Mouse (Mus musculus): ENCODE data around the gene Ttyh1. TPM values are rescaled to one million over a fixed set of nuclear protein-coding genes. Genes with fewer than 3 reads are reported as not detected.

The Ttyh1 gene
- polyA plus RNA-seq, 1 experiment from 2014 or later = 0.83 TPM

DNA sequence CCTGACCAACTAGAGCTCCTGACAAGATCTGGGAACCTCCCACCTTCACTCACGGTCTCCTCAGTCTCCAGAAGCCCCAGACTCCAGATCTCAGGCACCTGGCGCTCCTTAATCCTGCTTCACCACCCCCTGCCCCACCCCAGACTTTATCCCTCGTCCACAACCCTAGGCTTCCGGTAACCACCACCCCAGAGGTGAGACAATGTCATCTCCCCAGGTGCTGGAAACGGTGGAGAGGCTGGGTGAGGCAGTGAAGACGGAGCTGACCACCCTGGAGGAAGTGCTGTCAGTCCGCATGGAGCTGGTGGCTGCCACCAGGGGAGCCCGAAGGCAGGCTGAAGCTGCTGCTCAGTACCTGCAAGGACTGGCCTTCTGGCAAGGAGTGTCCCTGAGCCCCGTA lies 6.1 kb downstream of the Ttyh1 start:
- DNase-seq (ENCODE audit: low spot score) = no peak
- H3K4me1 ChIP-seq = 0 out of 2 replicates have a peak, but pooled peaks cover 3% of the 10 kb centered on the region
- no peak overlapping the region for H3K27ac ChIP-seq
- no peaks in the 10 kb centered on the region for H3K9me3 ChIP-seq
- H3K4me3 ChIP-seq = no peak overlapping the region
- 14% methylated on average over 9 of the region's 9 CpGs for WGBS
- H3K36me3 ChIP-seq = no peaks in the 10 kb centered on the region
- peaks cover 39% of the 10 kb centered on the region for H3K27me3 ChIP-seq (ENCODE audit: insufficient read depth, poor library complexity, severe bottlenecking)

DNA sequence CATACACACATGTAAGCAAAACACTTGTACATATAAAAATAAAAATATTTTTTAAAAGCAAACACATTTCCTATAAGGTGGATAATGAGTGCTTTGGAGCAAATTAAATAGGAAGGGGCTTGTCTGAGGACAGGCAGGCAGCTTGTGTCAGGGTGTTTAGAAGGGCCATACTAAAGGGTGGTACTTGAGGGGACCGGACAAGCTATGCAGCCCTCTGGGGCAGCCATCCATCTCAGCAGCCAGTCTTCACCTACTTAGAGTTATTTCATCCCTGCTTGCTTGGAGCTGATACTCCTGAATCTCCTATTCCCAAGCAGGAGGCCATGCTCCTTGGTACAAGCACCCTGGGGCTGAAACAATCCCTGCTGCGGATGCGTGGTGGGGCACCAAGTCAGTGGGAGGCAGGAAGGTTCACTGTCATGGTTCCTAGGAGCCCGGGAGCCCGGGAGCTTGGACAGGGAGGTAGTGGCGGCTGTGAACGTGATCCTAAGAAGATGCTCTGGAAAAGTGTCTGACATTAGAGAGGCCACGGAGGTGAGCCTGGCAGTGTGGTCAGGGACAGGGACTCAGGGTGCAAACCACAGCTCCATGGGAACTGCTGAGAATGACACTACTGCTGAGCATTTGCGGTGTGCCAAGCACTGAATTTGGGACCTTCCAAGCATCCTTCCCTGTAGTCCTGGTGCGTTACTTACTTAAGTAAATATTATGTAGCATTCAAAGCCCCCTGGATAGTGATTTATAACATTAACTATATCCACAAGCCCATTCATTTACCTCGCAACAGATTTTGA lies 8.0 kb downstream of the Ttyh1 start:
- Histone ChIP-seq H3K27ac (no peak overlapping the region), H3K4me3 (no peak overlapping the region), H3K9me3 (no peaks in the 10 kb centered on the region), H3K36me3 (no peaks in the 10 kb centered on the region), H3K4me1 (peaks cover 8% of the 10 kb centered on the region), H3K27me3 (ENCODE audit: insufficient read depth, poor library complexity, severe bottlenecking) (peaks cover 20% of the 10 kb centered on the region)
- WGBS = 77% methylated on average over 11 of the region's 11 CpGs
- no peak for DNase-seq (ENCODE audit: low spot score)

DNA sequence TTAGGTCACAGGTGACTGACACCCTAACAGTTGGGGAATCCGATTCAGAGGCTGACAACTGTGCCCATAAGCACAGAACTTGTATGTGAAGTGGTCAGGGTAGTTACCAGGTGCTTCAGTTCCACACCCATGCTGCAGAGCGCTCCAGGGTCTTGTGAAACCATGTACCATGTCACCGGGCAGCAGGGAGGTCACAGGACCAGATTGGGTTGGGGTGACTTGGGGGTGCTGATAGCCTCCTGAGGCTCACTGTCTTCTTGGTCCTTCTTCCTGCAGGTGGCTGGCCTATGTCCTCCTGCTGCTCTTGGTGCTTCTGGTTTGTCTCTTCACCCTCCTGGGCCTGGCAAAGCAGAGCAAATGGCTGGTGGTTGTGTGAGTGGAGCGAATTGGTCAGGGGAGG lies 8.7 kb downstream of the Ttyh1 start:
- Histone ChIP-seq H3K36me3 (no peaks in the 10 kb centered on the region), H3K4me3 (no peak overlapping the region), H3K9me3 (no peaks in the 10 kb centered on the region; the same call in 1 of the 2 replicates), H3K27ac (no peak overlapping the region), H3K4me1 (peaks cover 8% of the 10 kb centered on the region), H3K27me3 (ENCODE audit: insufficient read depth, poor library complexity, severe bottlenecking) (0 out of 2 replicates have a peak, but pooled peaks cover 13% of the 10 kb centered on the region)
- DNase-seq (ENCODE audit: low spot score) = no peak
- WGBS = 78% methylated on average over 4 of the region's 4 CpGs

DNA sequence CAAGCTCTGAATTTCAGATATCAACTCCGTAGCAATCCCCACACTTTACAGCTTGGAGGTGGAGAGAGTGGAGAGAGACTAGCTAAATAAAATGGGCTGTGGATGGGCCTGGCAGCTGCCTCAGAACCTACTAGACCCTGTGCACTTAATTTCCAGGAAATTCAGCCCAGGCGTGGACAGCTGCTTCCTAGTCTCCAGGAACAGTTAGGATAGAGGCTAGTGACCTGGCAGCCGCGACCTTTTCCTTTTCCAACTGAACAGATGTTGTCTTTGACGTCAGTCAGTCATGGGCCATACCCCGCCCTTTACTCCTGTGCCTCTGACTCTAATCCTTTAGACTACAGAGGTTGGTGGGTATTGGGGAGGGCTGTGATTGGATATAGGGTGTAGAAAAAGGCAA lies 9.7 kb downstream of the Ttyh1 start:
- Histone ChIP-seq H3K4me3 (no peak overlapping the region), H3K36me3 (no peaks in the 10 kb centered on the region), H3K27me3 (ENCODE audit: insufficient read depth, poor library complexity, severe bottlenecking) (0 out of 2 replicates have a peak, but pooled peaks cover 5% of the 10 kb centered on the region), H3K27ac (no peak overlapping the region), H3K4me1 (peaks cover 8% of the 10 kb centered on the region), H3K9me3 (no peaks in the 10 kb centered on the region; the same call in 1 of the 2 replicates)
- DNase-seq (ENCODE audit: low spot score) = no peak
- WGBS = 61% methylated on average over 6 of the region's 6 CpGs

DNA sequence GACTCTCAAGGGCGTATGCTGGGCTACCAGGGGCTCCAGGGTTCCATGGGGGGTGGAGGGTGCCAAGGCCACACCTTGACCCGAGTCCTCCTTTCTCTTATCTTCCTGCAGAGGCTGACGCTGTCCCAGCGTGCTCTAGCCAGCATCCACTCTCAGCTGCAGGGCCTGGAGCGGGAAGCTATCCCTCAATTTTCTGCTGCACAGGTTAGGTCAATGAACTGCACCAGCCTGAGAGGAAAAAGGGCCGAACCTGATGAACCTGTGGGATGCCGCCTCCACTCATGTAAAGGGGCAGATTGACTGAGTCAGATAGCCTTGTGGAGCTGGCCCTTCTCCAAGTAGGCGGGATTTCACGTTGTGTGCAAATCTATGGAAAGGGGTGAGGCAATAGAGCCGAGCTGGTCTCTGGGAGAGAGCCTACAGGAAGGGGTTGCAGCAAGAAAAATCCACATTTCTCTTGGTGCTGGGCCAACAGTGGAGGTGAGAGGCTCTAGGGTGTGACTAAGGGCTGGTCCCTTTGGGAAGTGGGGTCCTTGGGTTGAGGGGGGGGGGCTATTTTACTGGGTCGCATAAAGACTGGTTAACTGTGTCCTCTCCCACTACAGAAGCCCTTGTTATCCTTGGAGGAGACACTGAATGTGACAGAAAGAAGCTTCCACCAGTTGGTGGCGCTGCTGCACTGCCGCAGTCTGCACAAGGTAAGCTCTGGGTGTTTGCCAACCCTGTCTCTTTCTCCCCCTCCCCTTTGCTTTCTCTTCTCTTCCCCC lies 11.7 kb downstream of the Ttyh1 start:
- peak; percentile 88 for DNase-seq (ENCODE audit: low spot score)
- peak overlapping the region; percentile 18; the same call in 1 of the 2 replicates for H3K4me3 ChIP-seq
- H3K4me1 ChIP-seq = peaks cover 8% of the 10 kb centered on the region
- 41% methylated on average over 13 of the region's 13 CpGs for WGBS
- no peak overlapping the region for H3K27ac ChIP-seq
- no peaks in the 10 kb centered on the region; the same call in 1 of the 2 replicates for H3K9me3 ChIP-seq
- no peaks in the 10 kb centered on the region for H3K27me3 ChIP-seq (ENCODE audit: insufficient read depth, poor library complexity, severe bottlenecking)
- no peaks in the 10 kb centered on the region for H3K36me3 ChIP-seq

- 83% methylated on average over 8 of the region's 8 CpGs for WGBS
- DNase-seq (ENCODE audit: low spot score) = no peak
- Histone ChIP-seq H3K36me3 (no peaks in the 10 kb centered on the region), H3K27ac (no peak overlapping the region), H3K4me3 (no peak overlapping the region), H3K27me3 (ENCODE audit: insufficient read depth, poor library complexity, severe bottlenecking) (no peaks in the 10 kb centered on the region), H3K4me1 (peaks cover 8% of the 10 kb centered on the region), H3K9me3 (no peaks in the 10 kb centered on the region; the same call in 1 of the 2 replicates)
Measured at GRCm38 (mm10) chr7:4131964-4132363, 12.8 kb downstream of the Ttyh1 start.

- H3K4me1 ChIP-seq = peaks cover 10% of the 10 kb centered on the region
- no peaks in the 10 kb centered on the region for H3K27me3 ChIP-seq (ENCODE audit: insufficient read depth, poor library complexity, severe bottlenecking)
- 95% methylated on average over 3 of the region's 3 CpGs for WGBS
- peaks cover 3% of the 10 kb centered on the region; the same call in 1 of the 2 replicates for H3K9me3 ChIP-seq
- no peak overlapping the region for H3K27ac ChIP-seq
- DNase-seq (ENCODE audit: low spot score) = no peak
- H3K4me3 ChIP-seq = no peak overlapping the region
- H3K36me3 ChIP-seq = no peaks in the 10 kb centered on the region
Measured at GRCm38 (mm10) chr7:4132581-4132980, 13.4 kb downstream of the Ttyh1 start.

GRCm38 (mm10) chr7:4132998-4133397 lies 13.8 kb downstream of the Ttyh1 start:
- Histone ChIP-seq H3K4me3 (no peak overlapping the region), H3K27me3 (ENCODE audit: insufficient read depth, poor library complexity, severe bottlenecking) (no peaks in the 10 kb centered on the region), H3K9me3 (peaks cover 3% of the 10 kb centered on the region; the same call in 1 of the 2 replicates), H3K4me1 (peaks cover 14% of the 10 kb centered on the region), H3K27ac (no peak overlapping the region), H3K36me3 (no peaks in the 10 kb centered on the region)
- DNase-seq (ENCODE audit: low spot score) = no peak
- WGBS = 71% methylated on average over 6 of the region's 7 CpGs

GRCm38 (mm10) chr7:4134911-4135310 lies 15.7 kb downstream of the Ttyh1 start:
- DNase-seq (ENCODE audit: low spot score) = peak; percentile 61
- H3K4me3 ChIP-seq = no peak overlapping the region
- peaks cover 3% of the 10 kb centered on the region; the same call in 1 of the 2 replicates for H3K9me3 ChIP-seq
- WGBS = 89% methylated on average over 5 of the region's 5 CpGs
- peaks cover 17% of the 10 kb centered on the region for H3K36me3 ChIP-seq
- no peaks in the 10 kb centered on the region for H3K27me3 ChIP-seq (ENCODE audit: insufficient read depth, poor library complexity, severe bottlenecking)
- H3K27ac ChIP-seq = no peak overlapping the region
- peaks cover 18% of the 10 kb centered on the region for H3K4me1 ChIP-seq

DNA sequence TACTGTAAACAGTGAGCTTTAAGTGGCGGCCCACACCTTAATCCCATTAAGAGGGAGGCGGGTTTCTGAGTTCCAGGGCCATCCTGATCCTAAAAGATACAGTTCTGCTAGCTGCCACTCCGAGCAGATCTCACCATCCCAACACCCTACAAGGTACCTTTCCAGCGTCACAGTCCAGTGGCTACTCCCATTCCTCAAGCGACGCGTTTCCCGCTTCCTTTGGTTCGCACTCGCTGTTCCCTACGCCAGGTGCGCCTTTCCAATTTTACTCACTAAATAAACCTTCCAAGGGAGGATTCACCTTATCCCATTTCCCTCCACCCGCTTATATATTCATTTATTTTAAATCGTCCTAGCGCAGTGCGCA lies 17.2 kb downstream of the Ttyh1 start:
- Histone ChIP-seq H3K4me3 (peak overlapping the region; percentile 85), H3K36me3 (peaks cover 32% of the 10 kb centered on the region), H3K9me3 (peaks cover 3% of the 10 kb centered on the region; the same call in 1 of the 2 replicates), H3K27ac (peak overlapping the region; percentile 96), H3K27me3 (ENCODE audit: insufficient read depth, poor library complexity, severe bottlenecking) (no peaks in the 10 kb centered on the region), H3K4me1 (peaks cover 16% of the 10 kb centered on the region)
- DNase-seq (ENCODE audit: low spot score) = no peak
- under 1% methylated on average over 16 of the region's 16 CpGs for WGBS

GRCm38 (mm10) chr7:4136771-4137531 lies 17.7 kb downstream of the Ttyh1 start, which contains the start of gene Leng8:
Leng8 (plus strand) TSS chr7:4137039.
- H3K27me3 ChIP-seq (ENCODE audit: insufficient read depth, poor library complexity, severe bottlenecking) = no peaks in the 10 kb centered on the region
- peaks cover 3% of the 10 kb centered on the region; the same call in 1 of the 2 replicates for H3K9me3 ChIP-seq
- H3K36me3 ChIP-seq = peaks cover 37% of the 10 kb centered on the region
- H3K4me3 ChIP-seq = peak within 1 kb of the TSS; percentile 85
- WGBS = 0% methylated on average over 75 of the region's 78 CpGs
- peaks cover 13% of the 10 kb centered on the region for H3K4me1 ChIP-seq
- H3K27ac ChIP-seq = peak within 1 kb of the TSS; percentile 96
- DNase-seq (ENCODE audit: low spot score) = peak; percentile 99

DNA sequence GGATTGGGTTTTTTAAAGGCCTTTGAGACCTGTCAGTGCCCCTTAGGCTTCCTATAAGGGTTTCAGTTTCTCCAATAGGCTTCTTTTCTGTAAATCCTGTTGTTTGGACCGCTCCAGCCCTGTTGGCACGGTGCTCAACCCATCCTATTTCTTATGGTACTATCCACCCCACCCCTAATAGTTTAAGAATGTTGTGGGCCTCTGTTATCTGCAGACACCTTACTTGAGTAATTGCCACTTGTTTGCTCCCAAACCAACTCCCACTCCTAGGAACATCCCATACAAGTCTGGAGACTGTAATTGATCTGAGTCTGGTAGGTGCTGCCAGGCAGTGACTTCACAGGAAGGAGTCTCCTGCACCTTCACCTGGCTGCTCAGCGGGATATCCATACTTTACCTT lies 18.5 kb downstream of the Ttyh1 start:
- WGBS = 57% methylated on average over 3 of the region's 3 CpGs
- peak; percentile 20 for DNase-seq (ENCODE audit: low spot score)
- no peaks in the 10 kb centered on the region for H3K27me3 ChIP-seq (ENCODE audit: insufficient read depth, poor library complexity, severe bottlenecking)
- H3K36me3 ChIP-seq = peaks cover 45% of the 10 kb centered on the region
- peaks cover 13% of the 10 kb centered on the region for H3K4me1 ChIP-seq
- H3K9me3 ChIP-seq = peaks cover 3% of the 10 kb centered on the region; the same call in 1 of the 2 replicates
- H3K4me3 ChIP-seq = peak overlapping the region; percentile 85
- H3K27ac ChIP-seq = peak overlapping the region; percentile 96
